10 mouse cellular contexts compared by ENCODE assay signal in genomic region chr2:135387990-135388389, GRCm38 (mm10).
DNase-seq lines count a peak whose midpoint lies in the region; ATAC-seq lines count a peak whose summit lies in the region.
"Had no signal": no experiment of that assay in that cellular context is flagged by ENCODE, and none has a peak within 500 bp of the region (broad histone marks: within the 10 kb centered on the region; RNA-seq: fewer than 3 reads in every experiment).

No protein-coding gene starts in this region.

- no peaks in the 10 kb centered on the region for H3K4me1 ChIP-seq in midbrain, embryonic 14.5 days (ENCODE audit: control insufficient read depth, insufficient read depth, low read length)
- no peaks in the 10 kb centered on the region for H3K4me1 ChIP-seq in midbrain, embryonic 16.5 days (ENCODE audit: control insufficient read depth, insufficient read depth, low read length)
- H3K4me1 ChIP-seq: heart, embryonic 13.5 days; stomach, embryonic 15.5 days had no signal

- no peak overlapping the region for H3K4me2 ChIP-seq in midbrain, embryonic 14.5 days (ENCODE audit: low read length)
- H3K4me2 ChIP-seq in midbrain, embryonic 16.5 days (ENCODE audit: low read length): no peak overlapping the region
- H3K4me2 ChIP-seq: heart, embryonic 13.5 days; stomach, embryonic 15.5 days had no signal

- no peaks in the 10 kb centered on the region for H3K36me3 ChIP-seq in midbrain, embryonic 14.5 days (ENCODE audit: control insufficient read depth, insufficient read depth, low read length)
- H3K36me3 ChIP-seq in midbrain, embryonic 16.5 days (ENCODE audit: control insufficient read depth, insufficient read depth, low read length): peaks cover 5% of the 10 kb centered on the region
- H3K36me3 ChIP-seq: heart, embryonic 13.5 days; stomach, embryonic 15.5 days had no signal

- ATAC-seq in midbrain, embryonic 14.5 days (ENCODE audit: low FRiP score, low TSS enrichment): no peak
- ATAC-seq in midbrain, embryonic 16.5 days: no peak

- H3K27ac ChIP-seq in midbrain, embryonic 14.5 days (replicated peaks; ENCODE audit: low read depth, low read length): no peak overlapping the region
- no peak overlapping the region for H3K27ac ChIP-seq in midbrain, embryonic 16.5 days (ENCODE audit: low read length)
- H3K27ac ChIP-seq: heart, embryonic 13.5 days; stomach, embryonic 15.5 days had no signal

- no peak overlapping the region for H3K4me3 ChIP-seq in midbrain, embryonic 14.5 days (replicated peaks; ENCODE audit: low read depth, low read length)
- H3K4me3 ChIP-seq in midbrain, embryonic 16.5 days (ENCODE audit: low read depth, low read length): no peak overlapping the region
- H3K4me3 ChIP-seq: heart, embryonic 13.5 days; stomach, embryonic 15.5 days had no signal

- no peak overlapping the region for H3K9ac ChIP-seq in midbrain, embryonic 14.5 days (replicated peaks; ENCODE audit: low read length)
- no peak overlapping the region for H3K9ac ChIP-seq in midbrain, embryonic 16.5 days (ENCODE audit: low read depth, low read length)
- H3K9ac ChIP-seq: heart, embryonic 13.5 days; stomach, embryonic 15.5 days had no signal

- H3K9me3 ChIP-seq in midbrain, embryonic 14.5 days (ENCODE audit: control insufficient read depth, low read length): no peaks in the 10 kb centered on the region
- H3K9me3 ChIP-seq in midbrain, embryonic 16.5 days (replicated peaks; ENCODE audit: control insufficient read depth, low read length, poor library complexity, severe bottlenecking): no peaks in the 10 kb centered on the region
- H3K9me3 ChIP-seq: heart, embryonic 13.5 days; stomach, embryonic 15.5 days had no signal

- intact Hi-C loops in heart, postnatal 36 days (cut with DNase I): loop anchor here (1.0 to 5.0 kb wide), 5 partner anchors 51 to 569 kb away; partner anchors contain the start of gene Plcb4

- no peaks in the 10 kb centered on the region for H3K27me3 ChIP-seq in midbrain, embryonic 14.5 days (ENCODE audit: control insufficient read depth, insufficient read depth, low read length)
- H3K27me3 ChIP-seq in midbrain, embryonic 16.5 days (ENCODE audit: control insufficient read depth, insufficient read depth, low read depth, low read length): no peaks in the 10 kb centered on the region
- H3K27me3 ChIP-seq: heart, embryonic 13.5 days; stomach, embryonic 15.5 days had no signal

- peak; percentile 8 to 40 for DNase-seq in frontal cortex, postnatal 36 days (ENCODE audit: low spot score in 2 of 2)
- DNase-seq in frontal cortex, postnatal 14 days (ENCODE audit: low spot score in 2 of 2): no peak
- peak; percentile 18 for DNase-seq in midbrain, embryonic 14.5 days
- DNase-seq in brain, adult 2 months (ENCODE audit: low read depth, low spot score): peak; percentile 75
- peak; percentile 31 to 44 for DNase-seq in heart, postnatal 36 days
- peak; percentile 55 for DNase-seq in retina, postnatal 1 day
- DNase-seq in thymus, postnatal 36 days: no peak

- 58% methylated on average over 9 of the region's 9 CpGs for whole genome bisulfite sequencing in midbrain, embryonic 14.5 days
- 60% methylated on average over 9 of the region's 9 CpGs for WGBS in midbrain, embryonic 16.5 days

Comparison
In these comparisons a context has a peak if more than half of its experiments do, and no peak if none do; other contexts are left out.
1. DNase-seq: peak in frontal cortex, postnatal 36 days (2 of 2), midbrain, embryonic 14.5 days (single experiment), brain, adult 2 months (single experiment), heart, postnatal 36 days (2 of 2) and retina, postnatal 1 day (single experiment); none in frontal cortex, postnatal 14 days (0 of 2) and thymus, postnatal 36 days (0 of 2).